10 mouse cellular contexts compared by ENCODE assay signal in genomic region chr5:124860013-124860412, GRCm38 (mm10). TPM values are rescaled to one million over a fixed set of nuclear protein-coding genes. Genes with fewer than 3 reads are reported as not detected.
A peak's percentile ranks its signal among the peaks of the same experiment; 100 is the strongest.
DNase-seq lines count a peak whose midpoint lies in the region; ATAC-seq and TF ChIP-seq lines count a peak whose summit lies in the region.
"Had no signal": no experiment of that assay in that cellular context is flagged by ENCODE, and none has a peak within 500 bp of the region (broad histone marks: within the 10 kb centered on the region; RNA-seq: fewer than 3 reads in every experiment).

No protein-coding gene starts in this region.

- no peak overlapping the region for H3K27ac ChIP-seq in left cerebral cortex, adult 2 months
- no peak overlapping the region for H3K27ac ChIP-seq in bone marrow, adult 2 months (ENCODE audit: control insufficient read depth, insufficient read depth, low read depth, low read length, poor library complexity)
- no peak overlapping the region for H3K27ac ChIP-seq in forebrain, embryonic 16.5 days (ENCODE audit: low read length)
- no peak overlapping the region for H3K27ac ChIP-seq in neural tube, embryonic 13.5 days (replicated peaks)
- H3K27ac ChIP-seq: embryonic facial prominence, embryonic 15.5 days; liver, embryonic 15.5 days had no signal

- H3K4me3 ChIP-seq in left cerebral cortex, adult 2 months: peak overlapping the region; percentile 92
- no peak overlapping the region for H3K4me3 ChIP-seq in bone marrow, adult 2 months (replicated peaks; ENCODE audit: control insufficient read depth, low read depth, low read length)
- H3K4me3 ChIP-seq in forebrain, embryonic 16.5 days (replicated peaks; ENCODE audit: low read length): no peak overlapping the region
- H3K4me3 ChIP-seq in neural tube, embryonic 13.5 days: peak overlapping the region; percentile 98
- H3K4me3 ChIP-seq: embryonic facial prominence, embryonic 15.5 days; liver, embryonic 15.5 days had no signal

- no peak for ATAC-seq in forebrain, embryonic 16.5 days
- ATAC-seq in neural tube, embryonic 13.5 days (ENCODE audit: low read depth): no peak

- no peaks in the 10 kb centered on the region for H3K27me3 ChIP-seq in forebrain, embryonic 16.5 days (replicated peaks; ENCODE audit: control insufficient read depth, insufficient read depth, low read length)
- peaks cover 14% of the 10 kb centered on the region for H3K27me3 ChIP-seq in neural tube, embryonic 13.5 days

- no peak overlapping the region for H3K9ac ChIP-seq in forebrain, embryonic 16.5 days (replicated peaks; ENCODE audit: low read depth, low read length)
- peak overlapping the region; percentile 41; the same call in 1 of the 2 replicates for H3K9ac ChIP-seq in neural tube, embryonic 13.5 days
- H3K9ac ChIP-seq: embryonic facial prominence, embryonic 15.5 days; liver, embryonic 15.5 days had no signal

- H3K36me3 ChIP-seq in forebrain, embryonic 16.5 days (ENCODE audit: control insufficient read depth, insufficient read depth): no peaks in the 10 kb centered on the region
- H3K36me3 ChIP-seq in neural tube, embryonic 13.5 days: no peaks in the 10 kb centered on the region
- H3K36me3 ChIP-seq: embryonic facial prominence, embryonic 15.5 days; liver, embryonic 15.5 days had no signal

- H3K9me3 ChIP-seq in forebrain, embryonic 16.5 days (ENCODE audit: control insufficient read depth, low read length): no peaks in the 10 kb centered on the region
- H3K9me3 ChIP-seq in neural tube, embryonic 13.5 days: no peaks in the 10 kb centered on the region
- H3K9me3 ChIP-seq: embryonic facial prominence, embryonic 15.5 days; liver, embryonic 15.5 days had no signal

- TF ChIP-seq CTCF in left cerebral cortex, adult 2 months (IDR thresholded peaks at IDR 0.05): peak; percentile 78
- peak; percentile 25; the same call in 1 of the 2 replicates for TF ChIP-seq CTCF in bone marrow, adult 2 months (IDR thresholded peaks at IDR 0.05; ENCODE audit: control insufficient read depth, insufficient read depth, low read length)

- DNase-seq in left cerebral cortex, adult 2 months (ENCODE audit: extremely low spot score in 1 of 2, low spot score in 2 of 2): no peak
- DNase-seq in left cerebral cortex, postnatal 4 days: no peak
- no peak for DNase-seq in adrenal gland, adult 8-10 months
- no peak for DNase-seq in ovary, adult 18-20 months (ENCODE audit: low spot score)
- DNase-seq in layer of hippocampus, adult 11-12 months (ENCODE audit: low spot score): no peak

- no peaks in the 10 kb centered on the region; the same call in 1 of the 2 replicates for H3K4me1 ChIP-seq in bone marrow, adult 2 months (ENCODE audit: control insufficient read depth, insufficient read depth, low read length)
- peaks cover 28% of the 10 kb centered on the region for H3K4me1 ChIP-seq in forebrain, embryonic 16.5 days (replicated peaks; ENCODE audit: control insufficient read depth, insufficient read depth, low read length)
- H3K4me1 ChIP-seq in neural tube, embryonic 13.5 days (replicated peaks): peaks cover 44% of the 10 kb centered on the region

- 10% methylated on average over 5 of the region's 5 CpGs for WGBS in bone marrow, adult 2 months
- 16% methylated on average over 5 of the region's 5 CpGs for WGBS in forebrain, embryonic 16.5 days
- WGBS in neural tube, embryonic 13.5 days: 3% methylated on average over 5 of the region's 5 CpGs

- intact Hi-C loops in left cerebral cortex, adult 2 months (cut with DNase I): loop anchor here (10.0 kb wide), 1 partner anchor 425 kb away; the partner anchor contains the start of gene Kmt5a
- intact Hi-C loops in left cerebral cortex, postnatal 4 days (cut with DNase I): no loop called here

- no peak for TF ChIP-seq POLR2A in bone marrow, adult 2 months (IDR thresholded peaks at IDR 0.05; ENCODE audit: borderline replicate concordance, control insufficient read depth, low read depth, low read length)

- H3K4me2 ChIP-seq in forebrain, embryonic 16.5 days (ENCODE audit: low read length): peak overlapping the region; percentile 16; the same call in 1 of the 2 replicates
- H3K4me2 ChIP-seq in neural tube, embryonic 13.5 days: peak overlapping the region; percentile 89
- H3K4me2 ChIP-seq: embryonic facial prominence, embryonic 15.5 days; liver, embryonic 15.5 days had no signal

RNA-seq across cellular contexts. Expression of gene Ccdc92, which starts 2.2 kb away (rescaled TPM):
- 10 to 100 TPM; 80.9 to 86.3 TPM for total RNA-seq in left cerebral cortex, adult 2 months (2021)
- 10 to 100 TPM; 35.0 to 36.1 TPM for total RNA-seq in left cerebral cortex, postnatal 4 days (2021)
- polyA plus RNA-seq in bone marrow, adult 2 months (2011; ENCODE audit: insufficient read depth, insufficient read length, low replicate concordance, missing spikeins): 2.8 and 2.9 TPM in 2 replicates
- 33.1 and 35.0 TPM in 2 replicates for polyA plus RNA-seq in forebrain, embryonic 16.5 days (2015; fragmentation: Nextera tagmentation; extraction: Ambion mirVana)
- polyA plus RNA-seq in neural tube, embryonic 13.5 days (2015; fragmentation: Nextera tagmentation; extraction: Ambion mirVana): 58.1 and 62.2 TPM in 2 replicates
- 10 to 100 TPM in 3 of 4 experiments, 1 to 10 TPM in 1; 9.3 to 14.1 (median 11.8) TPM for total RNA-seq in adrenal gland, adult 8-10 months (2022)

RNA-seq across cellular contexts. Expression of gene Zfp664, which starts 2.5 kb away (rescaled TPM):
- 10 to 100 TPM; 68.4 to 77.1 TPM for total RNA-seq in left cerebral cortex, adult 2 months (2021)
- 10 to 100 TPM; 49.3 to 53.4 TPM for total RNA-seq in left cerebral cortex, postnatal 4 days (2021)
- polyA plus RNA-seq in bone marrow, adult 2 months (2011; ENCODE audit: insufficient read depth, insufficient read length, low replicate concordance, missing spikeins): 10.8 and 12.2 TPM in 2 replicates
- polyA plus RNA-seq in forebrain, embryonic 16.5 days (2015; fragmentation: Nextera tagmentation; extraction: Ambion mirVana): 92.7 and 94.8 TPM in 2 replicates
- 147 and 150 TPM in 2 replicates for polyA plus RNA-seq in neural tube, embryonic 13.5 days (2015; fragmentation: Nextera tagmentation; extraction: Ambion mirVana)
- total RNA-seq in adrenal gland, adult 8-10 months (2022): 10 to 100 TPM; 48.3 to 63.9 (median 55.9) TPM

Comparison
In these comparisons a context has a peak if more than half of its experiments do, and no peak if none do; other contexts are left out.
1. H3K4me3 ChIP-seq: peak in left cerebral cortex, adult 2 months (single experiment) and neural tube, embryonic 13.5 days (single experiment); none in bone marrow, adult 2 months (single experiment) and forebrain, embryonic 16.5 days (single experiment).